Mouse (Mus musculus) myocyte (in vitro differentiated cells): ENCODE measurements around the gene Smtnl2. TPM values are rescaled to one million over a fixed set of nuclear protein-coding genes. Genes with fewer than 3 reads are reported as not detected.

Experiments
- H3K27me3 ChIP-seq: one replicate; pipeline ENCODE4 v1.6.1; 2011; ENCODE audit not compliant: control insufficient read depth, insufficient read depth, insufficient read length
- H3K36me3 ChIP-seq: one replicate; pipeline ENCODE4 v1.6.1; 2011; ENCODE audit not compliant: control insufficient read depth, insufficient read depth
- H3K4me2 ChIP-seq: one replicate; pipeline ENCODE4 v1.6.1; 2011; ENCODE audit warnings: low read depth, control low read depth
- H3K4me3 ChIP-seq: one replicate; pipeline ENCODE4 v1.5.1; 2011; ENCODE audit warnings: mild to moderate bottlenecking, control low read depth, moderate library complexity
- H3K79me2 ChIP-seq: one replicate; pipeline ENCODE4 v1.6.1; 2011; ENCODE audit not compliant: control insufficient read depth, insufficient read depth
- H3ac ChIP-seq: one replicate; pipeline ENCODE4 v1.6.1; 2011; ENCODE audit not compliant: control insufficient read depth, insufficient read length
- CEBPB ChIP-seq: IDR thresholded peaks from 2 replicates; pipeline ENCODE4 v1.6.1; 2011; ENCODE audit warnings: mild to moderate bottlenecking, moderate library complexity; ENCODE audit not compliant: poor library complexity, insufficient read depth, severe bottlenecking
- E2F4 ChIP-seq: IDR thresholded peaks from one replicate; pipeline ENCODE4 v1.6.1; 2011; ENCODE audit warnings: mild to moderate bottlenecking, control low read depth, moderate library complexity; ENCODE audit not compliant: insufficient read depth
- MAX ChIP-seq: IDR thresholded peaks from one replicate; pipeline ENCODE4 v1.6.1; 2011; ENCODE audit warnings: low read depth, mild to moderate bottlenecking, control low read depth
- MYOD1 ChIP-seq, 3 experiments: IDR thresholded peaks; one replicate each; pipeline ENCODE4 v1.6.1; 2011; ENCODE audit warnings: control low read depth in 2 of 3, low read depth in 2 of 3, mild to moderate bottlenecking in 2 of 3, moderate library complexity in 1 of 3; ENCODE audit not compliant: insufficient read length in 2 of 3, control insufficient read depth in 1 of 3
- MYOG ChIP-seq, 3 experiments: IDR thresholded peaks; one replicate each; pipeline ENCODE4 v1.6.1; 2011; ENCODE audit warnings: control low read depth in 2 of 3, low read depth in 2 of 3, mild to moderate bottlenecking in 2 of 3; ENCODE audit not compliant: insufficient read length in 2 of 3, control insufficient read depth in 1 of 3, insufficient read depth in 1 of 3
- POLR2AphosphoS2 ChIP-seq: IDR thresholded peaks from one replicate; pipeline ENCODE4 v1.6.1; 2011; ENCODE audit warnings: low read depth, control low read depth; ENCODE audit not compliant: insufficient read length
- TCF12 ChIP-seq: IDR thresholded peaks from one replicate; pipeline ENCODE4 v1.6.1; 2011; ENCODE audit warnings: mild to moderate bottlenecking, control low read depth; ENCODE audit not compliant: poor library complexity, insufficient read depth, severe bottlenecking
- polyA plus RNA-seq: library from polyadenylated mRNA; unstranded; fragments of >200 nt; fragmentation: generic; extraction: Trizol; gene quantifications from one replicate; pipeline ENCODE4 v1.2.1, GENCODE M21; 2012; ENCODE audit warnings: missing spikeins

Gene Smtnl2
- polyA plus RNA-seq, 1 experiment, result 2.0 TPM

DNA sequence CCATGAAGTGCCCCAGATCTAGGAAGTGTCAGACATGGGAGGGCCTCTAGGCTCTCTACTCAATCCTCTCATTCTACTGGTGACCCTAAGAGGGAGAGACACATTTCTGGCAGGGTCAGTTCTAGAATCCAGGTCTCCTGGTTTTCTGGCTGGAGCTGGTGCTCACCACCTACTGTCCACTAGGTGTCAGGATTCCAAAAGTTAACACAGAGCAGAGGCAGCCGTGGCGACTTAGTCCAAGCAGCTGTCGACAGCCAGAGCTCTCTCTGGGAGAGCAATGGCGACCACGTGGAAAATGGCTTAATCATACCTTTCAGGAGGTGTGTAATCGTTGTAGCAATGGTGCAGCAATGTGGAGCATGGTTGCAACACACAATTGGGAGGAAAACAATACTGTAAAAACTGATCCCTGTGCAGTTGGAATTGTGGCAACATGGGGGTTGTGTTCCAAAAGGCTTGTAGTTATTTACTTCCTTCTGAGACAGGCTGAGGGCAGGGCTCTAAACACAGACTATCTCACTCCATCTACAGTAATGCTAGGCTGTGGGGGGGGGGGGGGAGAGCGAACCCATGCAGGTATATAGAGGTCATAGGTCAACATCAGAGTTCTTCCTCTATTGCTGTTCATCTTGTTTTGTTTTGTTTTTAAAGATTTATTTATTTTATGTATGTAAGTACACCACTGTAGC, 68.8 kb downstream of the Smtnl2 start:
- no peak overlapping the region for H3K4me3 ChIP-seq
- no peak overlapping the region for H3ac ChIP-seq
- peak overlapping the region; percentile 37 for H3K4me2 ChIP-seq
- H3K79me2 ChIP-seq, result no peaks in the 10 kb centered on the region
- H3K36me3 ChIP-seq, result no peaks in the 10 kb centered on the region
- TF ChIP-seq CEBPB, result no peak
- TF ChIP-seq MYOD1 (IDR thresholded peaks at IDR 0.05; ENCODE audit: control insufficient read depth in 1 of 3, insufficient read length in 2 of 3, low read depth in 2 of 3), result peak; percentile 71 to 81 (median 80)
- peak; percentile 52 to 84 (median 76) for TF ChIP-seq MYOG (IDR thresholded peaks at IDR 0.05; ENCODE audit: control insufficient read depth in 1 of 3, insufficient read depth in 1 of 3, insufficient read length in 2 of 3, low read depth in 2 of 3)
- no peak for TF ChIP-seq E2F4
- no peaks in the 10 kb centered on the region for H3K27me3 ChIP-seq

DNA sequence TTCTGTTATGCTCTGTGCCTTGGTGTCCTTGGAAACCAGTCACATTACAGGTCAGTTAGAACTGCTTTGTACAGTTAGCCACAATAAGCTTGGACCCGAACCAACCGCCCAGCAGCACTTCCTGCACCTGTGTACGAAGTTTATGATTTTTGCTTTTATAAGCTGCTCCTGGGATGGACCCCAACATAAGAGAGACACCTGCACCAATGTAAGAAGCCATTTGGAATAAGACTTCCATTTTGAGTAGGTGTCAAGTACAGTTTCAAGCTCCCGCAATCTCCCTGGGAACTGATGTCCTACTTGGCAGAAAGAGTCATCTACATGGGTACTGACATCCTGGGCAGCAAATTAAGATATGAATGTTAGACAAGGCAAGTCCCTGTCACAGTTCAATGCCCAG, 71.8 kb downstream of the Smtnl2 start:
- H3K4me2 ChIP-seq, result no peak overlapping the region
- TF ChIP-seq MAX (no peak), POLR2AphosphoS2 (no peak), TCF12 (no peak), CEBPB (no peak)

More for the DNA sequence above, 71.8 kb downstream of the Smtnl2 start:
- Histone ChIP-seq H3K27me3 (no peaks in the 10 kb centered on the region), H3K79me2 (no peaks in the 10 kb centered on the region), H3K4me3 (no peak overlapping the region), H3ac (no peak overlapping the region), H3K36me3 (no peaks in the 10 kb centered on the region)

Other genes with a start within 250 kb of the Smtnl2 start
- 0.10 TPM for gene Gm43951, start 204.9 kb downstream of the Smtnl2 start, polyA plus RNA-seq
- gene 4933427D14Rik, start 204.3 kb downstream of the Smtnl2 start, polyA plus RNA-seq, result 2.8 TPM
- 110 TPM for gene Txndc17, start 204.2 kb downstream of the Smtnl2 start, polyA plus RNA-seq
- 20.1 TPM for gene Med31, start 196.1 kb downstream of the Smtnl2 start, polyA plus RNA-seq
- gene Slc13a5, start 144.5 kb downstream of the Smtnl2 start, polyA plus RNA-seq, result 0.72 TPM
- gene Xaf1, start 110.1 kb downstream of the Smtnl2 start, polyA plus RNA-seq, result 5.9 TPM
- 0.02 TPM for gene Fbxo39, start 97.3 kb downstream of the Smtnl2 start, polyA plus RNA-seq
- not detected for gene Tekt1, start 49.3 kb downstream of the Smtnl2 start, polyA plus RNA-seq
- gene Ggt6, start 23.8 kb upstream of the Smtnl2 start, polyA plus RNA-seq, result not detected
- gene Mybbp1a, start 29.6 kb upstream of the Smtnl2 start, polyA plus RNA-seq, result 138 TPM
- 0.10 TPM for gene Spns2, start 78.2 kb upstream of the Smtnl2 start, polyA plus RNA-seq
- 0.02 TPM for gene Spns3, start 138.8 kb upstream of the Smtnl2 start, polyA plus RNA-seq
- gene Ube2g1, start 195.6 kb upstream of the Smtnl2 start, polyA plus RNA-seq, result 13.2 TPM